Mouse (Mus musculus): ENCODE results near the gene Prkab2.

DNA sequence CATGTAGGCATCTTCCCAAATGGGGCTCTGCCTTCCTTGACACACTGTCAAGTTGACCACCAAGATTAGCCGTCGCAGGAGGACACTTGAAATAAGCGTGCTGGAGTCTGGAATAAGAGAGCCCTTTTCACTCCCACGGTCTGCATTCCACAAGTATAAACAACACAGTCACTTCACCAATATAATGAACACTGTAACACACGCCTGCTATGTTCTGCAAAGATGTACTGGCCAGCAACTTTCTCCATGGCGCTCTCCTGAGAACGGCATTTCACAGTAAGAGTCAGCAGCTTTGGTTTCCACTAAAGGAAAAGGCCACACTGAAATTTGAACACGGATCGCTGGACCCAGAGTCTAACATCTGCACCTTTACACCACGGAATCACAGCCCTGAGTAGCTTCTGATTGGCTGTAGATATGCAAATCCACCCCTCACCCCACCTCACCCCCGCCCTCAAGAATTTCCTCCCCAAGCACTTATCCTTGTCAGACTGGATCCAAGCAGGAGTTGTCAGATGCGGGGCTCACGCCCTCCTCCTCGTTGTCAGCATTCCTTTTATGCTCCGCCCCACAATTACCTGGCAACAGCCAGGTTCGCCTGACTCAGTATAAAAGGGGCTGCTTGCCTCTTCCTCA is 25.7 kb downstream of the Prkab2 start:
- TF ChIP-seq CTCF (IDR thresholded peaks at IDR 0.05; ENCODE audit: borderline replicate concordance, insufficient read depth, low read depth, low read length) (no peak), POLR2A (IDR thresholded peaks at IDR 0.05; ENCODE audit: borderline replicate concordance, insufficient read depth, low read length) (no peak)
